Mouse (Mus musculus) midbrain, embryonic 14.5 days (tissue): ENCODE results near the gene Sqor. TPM values are rescaled to one million over a fixed set of nuclear protein-coding genes. Genes with fewer than 3 reads are reported as not detected.

Experiments
- polyA plus RNA-seq: library from polyadenylated mRNA; unstranded; fragments of >200 nt; fragmentation: Nextera tagmentation; extraction: Ambion mirVana; gene quantifications from 2 replicates; pipeline ENCODE4 v1.2.1, GENCODE M21; 2014

The Sqor gene
- polyA plus RNA-seq, 1 experiment from 2014 or later: 2.1 TPM

Other genes starting within 250 kb of the Sqor start
- 27.8 and 39.6 TPM in 2 replicates for gene Gatm, start 153.9 kb upstream of the Sqor start, polyA plus RNA-seq
- 0.32 and 0.76 TPM in 2 replicates for gene AA467197, start 128.3 kb upstream of the Sqor start, polyA plus RNA-seq
- gene Slc30a4, start 62.6 kb upstream of the Sqor start, polyA plus RNA-seq: 8.5 and 11.1 TPM in 2 replicates
- 77.1 and 93.9 TPM in 2 replicates for gene Bloc1s6, start 26.7 kb upstream of the Sqor start, polyA plus RNA-seq